Comparison of ENCODE assay signal across 13 mouse cellular contexts in genomic region chr7:132365703-132366384, GRCm38 (mm10). TPM values are rescaled to one million over a fixed set of nuclear protein-coding genes. Genes with fewer than 3 reads are reported as not detected.
DNase-seq lines count a peak whose midpoint lies in the region; ATAC-seq lines count a peak whose summit lies in the region.
"Had no signal": no experiment of that assay in that cellular context is flagged by ENCODE, and none has a peak within 500 bp of the region (broad histone marks: within the 10 kb centered on the region; RNA-seq: fewer than 3 reads in every experiment).

No protein-coding gene starts in this region.

- H3K4me2 ChIP-seq in hindbrain, embryonic 14.5 days (replicated peaks): no peak overlapping the region
- H3K4me2 ChIP-seq: embryonic facial prominence, embryonic 12.5 days; heart, embryonic 12.5 days; intestine, embryonic 15.5 days; limb, embryonic 13.5 days; midbrain, embryonic 12.5 days had no signal

- ATAC-seq in megakaryocyte-erythroid progenitor cell, adult 5-6 weeks (replicated peaks; ENCODE audit: low FRiP score, low TSS enrichment, poor library complexity, severe bottlenecking): peak; percentile 54
- no peak for ATAC-seq in hindbrain, embryonic 14.5 days (ENCODE audit: low FRiP score)
- ATAC-seq: intestine, embryonic 15.5 days had no signal

- H3K27me3 ChIP-seq in hindbrain, embryonic 14.5 days (ENCODE audit: control insufficient read depth, insufficient read depth, low read length): no peaks in the 10 kb centered on the region
- H3K27me3 ChIP-seq: embryonic facial prominence, embryonic 12.5 days; heart, embryonic 12.5 days; intestine, embryonic 15.5 days had no signal

- no peak overlapping the region for H3K9ac ChIP-seq in hindbrain, embryonic 14.5 days
- H3K9ac ChIP-seq: embryonic facial prominence, embryonic 12.5 days; heart, embryonic 12.5 days; intestine, embryonic 15.5 days; limb, embryonic 13.5 days; midbrain, embryonic 12.5 days had no signal

- no peaks in the 10 kb centered on the region for H3K36me3 ChIP-seq in hindbrain, embryonic 14.5 days (replicated peaks; ENCODE audit: control insufficient read depth, insufficient read depth)
- H3K36me3 ChIP-seq: embryonic facial prominence, embryonic 12.5 days; heart, embryonic 12.5 days; intestine, embryonic 15.5 days; limb, embryonic 13.5 days; midbrain, embryonic 12.5 days had no signal

- peak; percentile 17 for DNase-seq in adrenal gland, postnatal 14 days
- DNase-seq in adrenal gland, adult 18-20 months (ENCODE audit: low spot score in 2 of 2): no peak
- DNase-seq in c-Kit-positive CD71-negative TER-119-negative erythroid progenitor cells, embryonic 14.5 days (ENCODE audit: low read depth): peak; percentile 50
- DNase-seq in thymus, postnatal 10 days (ENCODE audit: low spot score in 2 of 2): peak; percentile 46 to 57
- no peak for DNase-seq in embryo, embryonic 10.5 days (ENCODE audit: low spot score)
- no peak for DNase-seq in hindbrain, embryonic 14.5 days (ENCODE audit: low spot score)
- no peak for DNase-seq in cerebellum, postnatal 36 days

- no peaks in the 10 kb centered on the region for H3K9me3 ChIP-seq in hindbrain, embryonic 14.5 days (ENCODE audit: control insufficient read depth, low read length)
- H3K9me3 ChIP-seq: embryonic facial prominence, embryonic 12.5 days; heart, embryonic 12.5 days; intestine, embryonic 15.5 days; limb, embryonic 13.5 days had no signal

- no peak overlapping the region for H3K4me3 ChIP-seq in hindbrain, embryonic 14.5 days (replicated peaks; ENCODE audit: low read length)
- H3K4me3 ChIP-seq: embryonic facial prominence, embryonic 12.5 days; heart, embryonic 12.5 days; intestine, embryonic 15.5 days; limb, embryonic 13.5 days; midbrain, embryonic 12.5 days had no signal

- peaks cover 6% of the 10 kb centered on the region; the same call in 1 of the 2 replicates for H3K4me1 ChIP-seq in hindbrain, embryonic 14.5 days (replicated peaks; ENCODE audit: control insufficient read depth, insufficient read depth, low read length)
- H3K4me1 ChIP-seq: embryonic facial prominence, embryonic 12.5 days; midbrain, embryonic 12.5 days had no signal

- WGBS in hindbrain, embryonic 14.5 days: 90% methylated on average over 5 of the region's 5 CpGs

- no peak overlapping the region for H3K27ac ChIP-seq in hindbrain, embryonic 14.5 days
- H3K27ac ChIP-seq: embryonic facial prominence, embryonic 12.5 days; intestine, embryonic 15.5 days; limb, embryonic 13.5 days; midbrain, embryonic 12.5 days had no signal

RNA-seq across cellular contexts. Expression of gene Chst15, which starts 48.8 kb away (rescaled TPM):
- 34.3 and 55.1 TPM in 2 replicates for total RNA-seq in adrenal gland, postnatal 14 days (2021)
- total RNA-seq in adrenal gland, adult 18-20 months (2021): 10 to 100 TPM; 34.1 to 43.9 TPM
- 16.0 and 18.4 TPM in 2 replicates for total RNA-seq in megakaryocyte-erythroid progenitor cell, adult 5-6 weeks (2014; fragmentation: Nextera tagmentation)
- 11.0 and 13.8 TPM in 2 replicates for total RNA-seq in megakaryocyte-erythroid progenitor cell, adult 5-6 weeks (2017)
- 16.3 and 17.1 TPM in 2 replicates for polyA plus RNA-seq in hindbrain, embryonic 14.5 days (2014; fragmentation: Nextera tagmentation; extraction: Ambion mirVana)

Comparison
In these comparisons a context has a peak if more than half of its experiments do, and no peak if none do; other contexts are left out.
1. DNase-seq: peak in adrenal gland, postnatal 14 days (single experiment), c-Kit-positive CD71-negative TER-119-negative erythroid progenitor cells, embryonic 14.5 days (single experiment) and thymus, postnatal 10 days (2 of 2); none in adrenal gland, adult 18-20 months (0 of 2), embryo, embryonic 10.5 days (single experiment), hindbrain, embryonic 14.5 days (single experiment) and cerebellum, postnatal 36 days (0 of 2).